In genomic region chr12:58638260-58638659, GRCm38 (mm10) we compare ENCODE assay signal across 12 mouse cellular contexts.
DNase-seq lines count a peak whose midpoint lies in the region; ATAC-seq and TF ChIP-seq lines count a peak whose summit lies in the region.
"Had no signal": no experiment of that assay in that cellular context is flagged by ENCODE, and none has a peak within 500 bp of the region (broad histone marks: within the 10 kb centered on the region; RNA-seq: fewer than 3 reads in every experiment).

No protein-coding gene starts in this region.

- no peaks in the 10 kb centered on the region for H3K27me3 ChIP-seq in heart, postnatal 0 days (ENCODE audit: control insufficient read depth, insufficient read depth, low read length)
- no peaks in the 10 kb centered on the region for H3K27me3 ChIP-seq in heart, embryonic 10.5 days (ENCODE audit: insufficient read depth, poor library complexity, severe bottlenecking)
- no peaks in the 10 kb centered on the region for H3K27me3 ChIP-seq in MEL (ENCODE audit: control insufficient read depth in 1 of 2, insufficient read depth in 2 of 2, low read length in 2 of 2)
- H3K27me3 ChIP-seq: hindbrain, embryonic 15.5 days had no signal

- no peaks in the 10 kb centered on the region for H3K79me2 ChIP-seq in MEL (ENCODE audit: control insufficient read depth, insufficient read depth, low read length, poor library complexity)

- H3K4me1 ChIP-seq in heart, postnatal 0 days (ENCODE audit: control insufficient read depth, insufficient read depth), result no peaks in the 10 kb centered on the region
- no peaks in the 10 kb centered on the region for H3K4me1 ChIP-seq in heart, embryonic 10.5 days
- no peaks in the 10 kb centered on the region for H3K4me1 ChIP-seq in MEL (ENCODE audit: control insufficient read depth in 1 of 2, insufficient read depth in 2 of 2, low read length in 2 of 2)
- H3K4me1 ChIP-seq: hindbrain, embryonic 15.5 days had no signal

- peak; percentile 59 for TF ChIP-seq CTCF in heart, postnatal 0 days (IDR thresholded peaks at IDR 0.05; ENCODE audit: low read depth)
- TF ChIP-seq CTCF in layer of hippocampus, adult 2 months (conservative IDR thresholded peaks at IDR 0.05), result peak; percentile 76
- TF ChIP-seq CTCF in MEL (IDR thresholded peaks at IDR 0.05 in 2 of 3, conservative IDR thresholded peaks at IDR 0.05 in 1 of 3; ENCODE audit: control insufficient read depth in 1 of 3, insufficient read depth in 1 of 3, low read depth in 2 of 3, low read length in 3 of 3, poor library complexity in 1 of 3, severe bottlenecking in 1 of 3), result 0 out of 6 replicates have a peak, but pooled peaks of 1 of the 3 experiments have one; percentile 8
- TF ChIP-seq CTCF in brain, embryonic 14.5 days (IDR thresholded peaks at IDR 0.05; ENCODE audit: borderline replicate concordance, extremely low read depth, insufficient read depth, insufficient read length), result no peak

- no peak overlapping the region for H3K9ac ChIP-seq in heart, postnatal 0 days (replicated peaks; ENCODE audit: low read depth, low read length)
- no peak overlapping the region for H3K9ac ChIP-seq in MEL (ENCODE audit: control insufficient read depth, low read depth, low read length, poor library complexity, severe bottlenecking)
- H3K9ac ChIP-seq: hindbrain, embryonic 15.5 days had no signal

- H3K27ac ChIP-seq in heart, postnatal 0 days (ENCODE audit: low read depth), result no peak overlapping the region
- H3K27ac ChIP-seq in heart, embryonic 10.5 days, result no peak overlapping the region
- H3K27ac ChIP-seq in layer of hippocampus, adult 2 months, result no peak overlapping the region
- H3K27ac ChIP-seq in MEL (ENCODE audit: control insufficient read depth, low read depth, low read length), result no peak overlapping the region
- H3K27ac ChIP-seq: hindbrain, embryonic 15.5 days had no signal

- no peak for TF ChIP-seq POLR2A in MEL (IDR thresholded peaks at IDR 0.05; ENCODE audit: control insufficient read depth in 1 of 2, insufficient read depth in 1 of 2, low read depth in 1 of 2, low read length in 2 of 2, poor library complexity in 1 of 2)
- TF ChIP-seq POLR2A in brain, embryonic 14.5 days (IDR thresholded peaks at IDR 0.05; ENCODE audit: borderline replicate concordance, extremely low read depth, insufficient read depth, insufficient read length, poor library complexity, severe bottlenecking), result no peak

- ATAC-seq in heart, postnatal 0 days (ENCODE audit: insufficient read depth, low read depth), result no peak
- ATAC-seq: midbrain, embryonic 16.5 days had no signal

- no peaks in the 10 kb centered on the region for H3K36me3 ChIP-seq in heart, postnatal 0 days (replicated peaks; ENCODE audit: control insufficient read depth, insufficient read depth, low read length)
- H3K36me3 ChIP-seq in heart, embryonic 10.5 days, result no peaks in the 10 kb centered on the region
- no peaks in the 10 kb centered on the region for H3K36me3 ChIP-seq in MEL (ENCODE audit: control insufficient read depth in 1 of 2, insufficient read depth in 2 of 2, low read length in 2 of 2)
- H3K36me3 ChIP-seq: hindbrain, embryonic 15.5 days had no signal

- no peak for TF ChIP-seq EP300 in heart, postnatal 0 days (IDR thresholded peaks at IDR 0.05; ENCODE audit: low read depth)
- TF ChIP-seq EP300 in MEL (IDR thresholded peaks at IDR 0.05; ENCODE audit: low read depth in 1 of 2, low read length in 2 of 2), result no peak

- TF ChIP-seq RAD21 in MEL (IDR thresholded peaks at IDR 0.05; ENCODE audit: low read depth, low read length), result peak; percentile 14; the same call in 1 of the 2 replicates

- no peak overlapping the region for H3K4me2 ChIP-seq in heart, postnatal 0 days (ENCODE audit: low read depth, low read length)
- H3K4me2 ChIP-seq: hindbrain, embryonic 15.5 days had no signal

- DNase-seq in heart, postnatal 0 days (ENCODE audit: low spot score), result peak; percentile 26
- DNase-seq in heart, embryonic 10.5 days (ENCODE audit: low spot score), result no peak
- no peak for DNase-seq in layer of hippocampus, adult 2 months (ENCODE audit: low spot score in 2 of 2)
- DNase-seq in layer of hippocampus, adult 9-10 months (ENCODE audit: low spot score), result no peak
- peak; percentile 4 for DNase-seq in MEL (ENCODE audit: low read depth, low spot score)
- DNase-seq in brain, embryonic 14.5 days (ENCODE audit: low read depth), result peak; percentile 69
- no peak for DNase-seq in ovary, postnatal 14 days (ENCODE audit: low spot score)
- DNase-seq: adrenal gland, postnatal 25 days; cerebellum, adult 9-11 months; thymus, adult 18-20 months had no signal

- no peaks in the 10 kb centered on the region for H3K9me3 ChIP-seq in heart, postnatal 0 days (replicated peaks; ENCODE audit: control insufficient read depth, low read length)
- no peaks in the 10 kb centered on the region for H3K9me3 ChIP-seq in heart, embryonic 10.5 days
- no peaks in the 10 kb centered on the region for H3K9me3 ChIP-seq in MEL (replicated peaks; ENCODE audit: insufficient read depth, low read length)
- H3K9me3 ChIP-seq: hindbrain, embryonic 15.5 days had no signal

- WGBS in heart, postnatal 0 days, result 41% methylated on average over 3 of the region's 3 CpGs
- WGBS in heart, embryonic 10.5 days, result 64% methylated on average over 3 of the region's 3 CpGs

- no peak overlapping the region for H3K4me3 ChIP-seq in heart, postnatal 0 days (ENCODE audit: low read depth, low read length)
- H3K4me3 ChIP-seq in heart, embryonic 10.5 days, result no peak overlapping the region
- no peak overlapping the region for H3K4me3 ChIP-seq in layer of hippocampus, adult 2 months
- H3K4me3 ChIP-seq in MEL (ENCODE audit: control insufficient read depth in 1 of 2, insufficient read depth in 1 of 2, low read depth in 2 of 2, low read length in 2 of 2), result no peak overlapping the region
- H3K4me3 ChIP-seq: hindbrain, embryonic 15.5 days had no signal

TF ChIP-seq in MEL, 35 proteins besides CTCF, POLR2A, EP300 and RAD21:
- TF ChIP-seq MYC (IDR thresholded peaks at IDR 0.05; ENCODE audit: low read depth, low read length) (no peak), USF2 (IDR thresholded peaks at IDR 0.05; ENCODE audit: borderline replicate concordance in 1 of 2, insufficient read depth in 1 of 2, low read depth in 1 of 2, low read length in 2 of 2) (no peak), MEF2A (IDR thresholded peaks at IDR 0.05; ENCODE audit: extremely low read depth, insufficient replicate concordance, low read depth, low read length, poor library complexity, severe bottlenecking) (no peak), POLR2AphosphoS2 (IDR thresholded peaks at IDR 0.05; ENCODE audit: low read length) (no peak), ZKSCAN1 (IDR thresholded peaks at IDR 0.05; ENCODE audit: low read depth, low read length) (no peak)

Comparison
In these comparisons a context has a peak if more than half of its experiments do, and no peak if none do; other contexts are left out.
1. DNase-seq: peak in heart, postnatal 0 days (single experiment), MEL (single experiment) and brain, embryonic 14.5 days (single experiment); none in heart, embryonic 10.5 days (single experiment), layer of hippocampus, adult 2 months (0 of 2), layer of hippocampus, adult 9-10 months (single experiment) and ovary, postnatal 14 days (single experiment).